Mouse (Mus musculus) layer of hippocampus, postnatal 36 days (tissue): ENCODE data around the gene Anxa11. TPM values are rescaled to one million over a fixed set of nuclear protein-coding genes. Genes with fewer than 3 reads are reported as not detected.
"Not testable (repeated sequence)": the region's sequence is repeated elsewhere in the genome, so short reads cannot be mapped to it uniquely, and the experiment has no call there.

ENCODE experiments used
- DNase-seq, 2 experiments: peaks; one replicate each; pipeline ENCODE4 v3.0.0; 2022
- microRNA-seq, 2 experiments: library from miRNA; unstranded; fragments of <30 nt; microRNA quantifications; one replicate each; pipeline ENCODE4 v1.2.0; 2021
- total RNA-seq, 2 experiments: library from RNA; stranded (reverse); gene quantifications; 2 replicates each; pipeline ENCODE4 v1.2.3; 2021

Gene Anxa11
- total RNA-seq, 2 experiments from 2014 or later, result 70.0 to 81.0 TPM

DNA sequence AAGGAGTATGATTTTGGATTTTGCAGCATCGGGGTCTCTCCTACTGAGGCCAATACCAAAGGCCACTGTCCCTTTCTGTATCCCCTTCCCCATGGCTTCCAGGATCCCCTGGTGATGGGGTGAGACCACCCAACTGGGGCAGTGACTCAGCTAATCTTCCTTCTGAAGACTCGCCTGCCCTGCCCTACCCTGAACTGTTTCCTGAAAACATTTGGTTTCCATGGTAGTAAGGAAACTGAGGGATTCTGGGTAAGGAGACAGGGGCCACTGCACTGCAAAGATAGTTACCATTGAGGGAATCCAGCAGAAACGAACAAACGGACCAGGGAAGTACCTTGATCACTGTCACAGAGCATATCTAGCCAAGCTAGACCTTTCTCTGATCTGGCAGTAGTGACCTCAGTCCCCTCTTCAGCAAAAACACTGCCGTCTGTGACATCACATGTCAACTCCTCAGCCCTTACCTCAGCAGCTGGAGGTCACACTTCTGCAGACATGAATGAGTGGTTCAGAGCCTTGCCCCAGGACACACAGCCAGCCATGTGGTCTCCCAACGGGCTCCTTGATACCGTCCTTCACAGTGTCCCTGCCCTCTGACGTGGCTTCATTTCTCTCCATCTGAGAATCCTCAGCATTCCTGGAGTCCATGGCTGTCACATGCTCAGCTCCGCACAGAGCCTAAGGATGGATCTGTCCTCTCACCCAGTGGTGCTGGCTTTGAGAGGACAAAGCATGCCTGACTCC, 27.4 kb downstream of the Anxa11 start:
- DNase-seq, result no peak

DNA sequence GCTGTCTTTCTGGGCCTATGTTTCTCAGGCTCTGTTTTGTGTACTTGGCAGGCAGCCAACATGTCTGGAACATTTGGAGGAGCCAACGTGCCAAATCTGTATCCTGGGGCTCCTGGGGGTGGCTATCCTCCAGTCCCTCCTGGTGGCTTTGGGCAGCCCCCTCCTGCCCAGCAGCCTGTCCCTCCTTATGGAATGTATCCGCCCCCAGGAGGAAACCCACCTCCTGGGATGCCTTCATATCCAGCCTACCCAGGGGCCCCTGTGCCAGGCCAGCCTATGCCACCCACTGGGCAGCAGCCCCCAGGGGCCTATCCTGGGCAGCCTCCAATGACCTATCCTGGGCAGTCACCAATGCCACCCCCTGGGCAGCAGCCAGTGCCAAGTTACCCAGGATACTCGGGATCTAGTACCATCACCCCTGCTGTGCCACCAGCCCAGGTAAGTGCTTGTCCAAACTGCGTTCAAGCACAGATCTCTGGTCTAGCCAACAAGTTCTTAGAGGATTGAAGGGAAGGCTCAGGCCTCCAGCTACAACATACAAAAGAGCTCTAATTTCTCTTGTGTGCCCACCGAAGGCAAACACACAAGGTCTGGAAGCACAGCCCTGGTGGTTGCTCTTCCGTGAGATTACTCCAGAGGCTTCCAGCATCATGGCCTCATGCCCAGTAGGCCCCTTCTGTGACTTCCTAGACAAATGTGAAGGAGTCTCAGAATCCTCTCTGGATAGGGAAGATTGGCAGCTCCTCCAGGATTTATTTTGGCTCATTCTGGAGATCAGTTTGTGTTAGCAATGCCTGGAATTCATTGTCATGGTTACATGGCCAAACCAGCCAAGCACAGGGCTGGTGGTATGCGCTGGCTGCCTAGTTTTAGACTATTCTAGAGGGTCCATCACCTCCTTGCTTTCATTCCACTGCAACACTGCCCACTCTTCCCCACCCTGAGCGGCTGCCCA, 30.8 kb downstream of the Anxa11 start:
- DNase-seq, result peak; percentile 54 to 59

DNA sequence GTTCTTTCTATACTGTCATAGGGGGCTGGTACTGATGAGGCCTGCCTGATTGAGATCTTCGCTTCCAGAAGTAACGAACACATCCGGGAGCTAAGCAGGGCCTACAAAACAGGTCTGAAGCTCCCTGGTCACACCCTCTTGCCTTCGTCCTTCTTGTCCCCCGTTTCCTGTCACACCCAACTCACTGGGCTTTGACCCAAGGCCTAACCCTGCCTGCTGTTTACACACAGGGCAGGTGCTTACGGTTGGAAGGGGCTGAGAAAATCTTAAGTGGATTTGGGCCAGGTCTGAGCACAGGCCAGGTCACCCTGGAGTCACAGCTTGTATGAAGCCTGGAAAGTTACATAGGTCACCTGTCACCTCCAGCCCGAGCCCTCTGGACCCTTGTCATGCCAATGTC, 34.7 kb downstream of the Anxa11 start:
- DNase-seq, result not testable (repeated sequence)

DNA sequence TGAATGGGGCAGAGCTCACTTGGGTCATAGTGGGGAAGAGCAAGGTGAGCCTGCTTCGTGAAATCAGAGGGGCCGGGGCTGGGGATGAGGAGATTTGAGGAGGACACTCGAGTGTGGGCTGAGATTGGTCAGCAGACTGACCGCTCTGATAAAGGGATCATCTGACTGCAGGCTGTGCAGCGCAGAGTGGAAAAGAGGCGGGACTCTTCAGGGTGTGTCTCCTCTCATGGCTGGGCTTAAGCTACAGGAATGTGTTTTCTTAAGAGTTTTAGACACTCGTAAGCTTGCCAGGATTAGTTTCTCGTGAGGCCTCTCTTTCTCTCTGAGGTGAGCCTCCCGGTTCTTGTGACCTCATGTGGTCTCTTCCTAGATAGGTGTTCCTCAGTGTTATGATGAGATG, 39.8 kb downstream of the Anxa11 start:
- not testable (repeated sequence) for DNase-seq

DNA sequence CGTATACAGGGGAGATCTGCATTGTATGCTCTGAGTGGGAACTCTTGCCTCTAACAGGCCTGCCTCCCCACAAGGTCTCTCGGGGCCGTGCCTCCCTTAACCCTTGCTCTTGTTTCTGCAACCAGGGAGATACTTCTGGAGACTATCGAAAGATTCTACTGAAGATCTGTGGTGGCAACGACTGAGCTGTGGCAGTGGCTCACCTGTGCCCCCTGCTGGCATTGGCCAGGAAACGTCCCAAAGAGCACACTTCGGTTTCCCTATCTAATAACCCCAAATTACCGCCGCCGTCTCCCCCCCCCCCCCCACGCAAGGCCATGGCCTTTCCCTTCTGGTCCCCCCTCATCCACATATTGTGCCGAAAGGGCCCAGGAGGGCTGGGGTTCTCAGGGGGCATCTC, 43.9 kb downstream of the Anxa11 start:
- not testable (repeated sequence) for DNase-seq

DNA sequence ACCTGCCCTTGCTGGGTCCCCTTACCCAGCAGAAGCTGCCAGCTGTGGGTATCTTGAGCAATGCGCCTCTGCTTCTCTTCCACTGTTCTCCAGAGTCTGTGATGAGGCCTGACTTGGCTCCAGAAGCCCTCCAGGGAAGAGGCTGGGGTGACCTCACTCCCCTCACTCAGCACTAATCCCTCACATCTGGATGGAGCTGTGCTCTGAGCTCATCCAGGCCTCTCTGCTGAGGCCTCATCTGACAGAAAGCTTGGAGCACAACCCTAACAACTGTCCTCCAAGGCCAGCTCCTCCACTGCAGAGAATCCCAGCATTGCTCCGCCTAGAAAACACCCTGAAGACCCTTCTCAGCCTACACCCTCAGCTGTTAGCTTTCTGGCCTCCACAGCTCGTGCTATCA, 52.6 kb downstream of the Anxa11 start:
- DNase-seq, result not testable (repeated sequence)

DNA sequence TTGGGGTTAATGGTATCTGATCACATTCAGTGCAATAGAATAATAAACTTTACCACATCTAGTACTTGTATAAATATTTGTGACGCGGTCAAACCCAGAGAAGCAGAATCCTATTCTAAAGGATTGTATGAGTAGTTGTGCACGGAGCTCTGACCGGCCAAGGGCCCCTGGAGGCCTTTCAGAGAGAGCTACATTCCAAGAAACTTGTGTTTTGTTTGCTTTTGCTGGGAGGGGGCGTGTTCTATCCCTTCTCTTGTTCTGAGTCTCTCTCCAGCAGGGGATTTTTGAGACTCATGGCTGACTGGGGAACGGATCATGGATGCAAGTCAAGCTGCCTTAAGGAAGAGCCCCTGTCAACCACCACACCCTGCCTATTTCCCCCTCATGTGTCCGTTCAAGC, 53.7 kb downstream of the Anxa11 start:
- DNase-seq, result not testable (repeated sequence)

DNA sequence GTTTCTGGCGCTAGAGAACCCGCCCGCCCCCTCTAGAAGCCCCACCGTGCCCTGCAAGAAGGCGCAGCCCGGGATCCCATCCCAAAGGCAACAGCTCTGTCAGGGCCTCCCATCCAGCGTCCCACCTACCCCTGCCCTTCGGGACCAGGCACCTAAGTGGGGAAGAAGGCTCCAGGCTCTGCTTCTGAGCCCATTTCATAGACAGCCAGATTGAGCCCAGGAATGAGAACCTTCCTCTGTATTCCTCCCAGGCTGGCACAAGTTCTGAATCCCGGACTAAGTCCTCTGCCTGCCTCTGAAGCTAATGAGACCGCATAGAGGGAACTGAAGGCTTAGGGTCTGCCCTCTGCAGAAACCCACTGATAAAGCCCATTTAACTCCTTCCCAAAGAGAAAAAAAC, 61.0 kb downstream of the Anxa11 start, which contains the start of gene Plac9a:
Gene Plac9a (minus strand): TSS at position 101 of the 400 bp plus-strand sequence.
- not testable (repeated sequence) for DNase-seq

DNA sequence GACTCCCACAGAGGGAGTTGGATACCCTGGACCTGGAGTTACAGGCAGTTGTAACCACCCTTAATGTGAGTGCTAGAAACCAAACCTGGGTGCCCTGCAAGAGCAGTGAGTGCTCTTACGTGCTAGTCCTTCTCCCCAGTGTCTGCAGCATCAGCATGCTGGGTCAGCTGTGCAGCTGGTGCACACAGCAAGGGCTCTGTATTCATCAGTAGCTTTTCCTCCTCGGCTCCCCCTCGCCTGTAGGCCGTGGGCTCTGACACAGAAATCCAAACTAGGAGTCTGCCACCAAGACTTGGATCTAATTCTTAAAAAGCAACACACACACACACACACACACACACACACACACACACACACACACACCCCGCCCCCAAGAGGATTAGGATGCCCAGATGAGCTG, 63.3 kb downstream of the Anxa11 start:
- DNase-seq, result not testable (repeated sequence)

DNA sequence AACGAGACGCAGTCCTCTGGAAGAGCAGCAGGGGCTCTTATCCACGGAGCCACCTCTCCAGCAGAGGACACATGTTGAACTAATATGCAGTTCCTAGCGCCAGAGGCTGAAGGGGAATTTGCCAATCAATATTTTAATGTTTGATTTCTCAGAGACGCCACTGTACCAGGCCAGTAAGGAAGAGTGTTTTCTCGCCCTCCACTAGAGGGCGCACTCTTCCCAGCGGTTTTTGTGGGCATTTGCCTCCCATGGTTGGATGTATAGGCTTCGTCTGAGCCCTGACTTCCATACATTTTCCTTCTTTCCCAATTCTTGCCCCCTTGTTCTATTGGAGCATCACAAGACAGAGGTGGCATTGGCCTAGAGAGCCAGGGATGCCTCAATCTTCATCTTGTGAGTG, 65.3 kb downstream of the Anxa11 start:
- not testable (repeated sequence) for DNase-seq

DNA sequence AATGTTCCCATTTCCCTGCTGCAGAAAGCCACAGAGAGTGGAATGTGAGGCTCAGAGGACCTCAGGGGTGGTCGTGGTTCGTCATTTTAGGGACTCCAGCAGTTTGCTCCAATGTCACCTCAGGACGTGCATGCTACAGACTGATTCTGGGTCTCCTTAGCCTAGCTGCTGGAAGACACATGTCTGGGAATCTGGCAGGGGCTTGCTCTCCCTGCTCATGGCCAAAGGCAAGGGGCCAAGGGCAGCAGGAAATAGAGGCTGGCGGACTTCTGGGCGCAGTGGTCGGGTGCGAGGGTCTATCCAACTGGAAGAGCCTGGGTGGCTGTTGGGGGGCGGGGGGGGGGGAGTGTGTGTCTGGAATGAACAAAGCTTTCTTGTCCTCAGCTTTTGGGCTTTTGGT, 67.0 kb downstream of the Anxa11 start:
- DNase-seq, result not testable (repeated sequence)

DNA sequence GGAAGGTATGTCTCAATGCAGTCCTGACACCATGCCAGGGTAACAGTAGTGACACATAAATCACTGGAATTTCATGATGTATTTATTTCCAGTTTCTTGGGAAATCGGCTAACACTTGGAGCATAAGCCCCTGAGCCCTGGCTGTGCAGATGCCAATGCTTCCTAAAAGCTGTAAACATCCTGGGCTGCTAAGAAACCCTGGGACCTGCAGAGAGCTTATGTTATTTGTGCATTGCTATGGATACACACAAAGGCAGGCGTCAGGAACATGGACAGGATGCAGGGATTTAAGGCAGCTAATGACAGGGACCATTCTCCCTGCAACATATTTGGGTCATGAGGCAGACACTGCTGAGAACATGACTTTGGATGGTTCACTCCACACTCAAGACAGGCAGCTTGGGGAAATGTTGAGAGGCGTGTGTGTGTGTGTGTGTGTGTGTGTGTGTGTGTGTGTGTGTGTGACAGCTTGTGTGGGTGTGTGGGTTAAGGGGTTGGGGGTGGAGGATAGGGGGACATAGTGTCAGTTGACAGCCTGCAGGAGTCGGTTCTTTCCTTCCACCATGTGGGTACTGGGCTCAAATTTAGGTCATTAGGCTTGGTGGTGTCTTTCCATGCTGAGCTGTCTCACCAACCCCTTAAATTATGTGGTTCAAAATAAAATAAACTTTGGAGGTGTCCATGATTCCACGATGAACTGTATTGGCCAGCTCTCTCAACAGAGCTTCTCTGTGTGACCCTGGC, 76.6 kb downstream of the Anxa11 start:
- DNase-seq, result not testable (repeated sequence)

DNA sequence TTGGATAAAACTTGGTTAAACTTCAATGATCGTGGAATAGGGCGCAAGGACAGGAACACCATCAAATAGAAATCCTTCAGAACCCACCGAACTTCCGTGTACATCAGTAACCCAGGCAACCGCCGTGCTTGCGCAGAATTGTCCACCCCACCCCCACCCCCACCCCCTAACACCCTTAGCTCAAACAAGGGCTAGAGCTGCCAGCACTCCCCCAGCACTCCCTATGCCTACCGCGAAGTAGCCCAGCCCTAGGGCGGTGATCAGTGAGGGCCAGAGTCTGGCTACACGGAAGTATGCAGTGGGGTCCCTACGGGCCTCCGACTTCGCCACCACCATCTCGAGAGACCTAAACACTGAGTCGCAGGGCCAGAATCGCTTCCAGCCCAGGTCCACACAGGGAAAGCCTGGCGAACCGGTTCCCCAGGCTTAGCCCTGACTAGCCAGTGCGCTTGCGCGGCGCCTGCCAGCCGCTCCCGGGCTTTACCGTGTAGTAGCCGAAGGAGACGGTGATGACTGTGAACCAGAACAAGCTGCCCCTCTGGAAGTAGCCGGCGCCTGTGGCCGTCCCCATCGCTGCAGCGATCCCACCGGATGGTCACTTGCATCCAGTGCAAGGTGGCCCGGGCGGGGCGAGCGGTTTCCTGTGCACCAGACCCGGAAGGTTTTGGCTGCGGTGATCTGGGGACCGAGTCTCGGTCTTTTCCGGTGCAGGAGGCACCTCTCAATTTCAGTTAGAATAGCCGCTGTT, 85.0 kb downstream of the Anxa11 start:
- DNase-seq, result not testable (repeated sequence)

DNA sequence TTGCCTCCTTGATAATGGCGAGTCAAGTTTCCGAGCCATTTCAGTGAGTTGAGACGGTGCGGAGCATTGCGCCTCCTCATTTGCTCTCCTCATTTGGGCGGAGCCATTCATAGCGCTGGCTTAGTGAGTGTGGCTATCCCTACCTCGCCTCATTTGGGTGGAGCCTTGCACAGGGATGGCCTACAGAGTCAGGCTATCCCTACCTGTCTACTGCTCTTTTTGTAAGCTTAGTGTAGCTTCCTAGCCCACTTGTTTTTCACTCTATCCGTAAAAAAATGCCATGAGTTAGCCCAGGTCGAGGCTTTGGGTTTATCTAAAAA, 85.6 kb downstream of the Anxa11 start, which contains the start of gene Tmem254a:
Gene Tmem254a (minus strand): TSS at position 111 of the 320 bp plus-strand sequence.
- not testable (repeated sequence) for DNase-seq

Small RNA genes lying within 50 kb of the gene (microRNA-seq; reads per million reads assigned to microRNA genes)
- gene Gm23701, result 0 reads per million in 2 experiments

Other genes starting within 250 kb of the Anxa11 start
- 10 to 100 TPM; 27.0 to 28.2 TPM for gene Ppif, start 148.0 kb upstream of the Anxa11 start, total RNA-seq
- gene Zcchc24, start 73.1 kb upstream of the Anxa11 start, total RNA-seq, result 10 to 100 TPM; 53.5 to 60.2 TPM
- gene Plac9a, start 60.9 kb downstream of the Anxa11 start, total RNA-seq, result not detected
- 10 to 100 TPM in 1 of 2 experiments, 1 to 10 TPM in 1; 9.2 to 10.0 TPM for gene Tmem254a, start 85.5 kb downstream of the Anxa11 start, total RNA-seq
- not detected for gene Cphx1, start 96.1 kb downstream of the Anxa11 start, total RNA-seq
- under 1 TPM; 0.77 to 0.83 TPM for gene Duxbl1, start 136.4 kb downstream of the Anxa11 start, total RNA-seq
- gene Gm9780, start 200.6 kb downstream of the Anxa11 start, total RNA-seq, result 1 to 10 TPM in 1 of 2 experiments, under 1 TPM in 1; 0.87 to 4.7 TPM
- 10 to 100 TPM; 18.4 to 19.2 TPM for gene Tmem254c, start 225.2 kb downstream of the Anxa11 start, total RNA-seq
- gene Cphx2, start 239.4 kb downstream of the Anxa11 start, total RNA-seq, result not detected
- not detected for gene Cphx3, start 240.1 kb downstream of the Anxa11 start, total RNA-seq